Mouse (Mus musculus) spleen, adult 10 weeks (tissue): Measurements from ENCODE around the gene Gm4924. TPM values are rescaled to one million over a fixed set of nuclear protein-coding genes. Genes with fewer than 3 reads are reported as not detected.

ENCODE experiments used
- polyA plus RNA-seq: library from polyadenylated mRNA; stranded (reverse); fragments of 350-450 nt; fragmentation: Illumina TruSeq; extraction: RNeasy Lipid Tissue Mini Kit (QIAGEN cat#74804); gene quantifications from one replicate; pipeline ENCODE4 v1.2.3, GENCODE M21; 2015; ENCODE audit warnings: low replicate concordance; ENCODE audit not compliant: insufficient read depth

Gene Gm4924
- 8.1 TPM for polyA plus RNA-seq

GRCm38 (mm10) chr10:82354083-82355010 is at the start of gene Gm4924:
Gene Gm4924 (plus strand): TSS chr10:82354255.

GRCm38 (mm10) chr10:82316482-82316881 is 37.6 kb upstream of the Gm4924 start, which contains the start of gene 4932415D10Rik:
Gene 4932415D10Rik (minus strand): TSS chr10:82316582.

Other genes starting within 250 kb of the Gm4924 start
- gene AU041133, start 226.2 kb upstream of the Gm4924 start, polyA plus RNA-seq: 8.6 TPM
- 14.7 TPM for gene Zfp938, start 113.0 kb upstream of the Gm4924 start, polyA plus RNA-seq
- gene 4932415D10Rik, start 37.7 kb upstream of the Gm4924 start, polyA plus RNA-seq: not detected
- gene Gm1553, start 138.4 kb downstream of the Gm4924 start, polyA plus RNA-seq: not detected